Mouse (Mus musculus) heart, embryonic 15.5 days (tissue): ENCODE measurements around the gene Bmp8b. TPM values are rescaled to one million over a fixed set of nuclear protein-coding genes. Genes with fewer than 3 reads are reported as not detected.
"Not testable (repeated sequence)": the region's sequence is repeated elsewhere in the genome, so short reads cannot be mapped to it uniquely, and the experiment has no call there.

Source experiments
- ATAC-seq: fragments of 200-750 bp; cut with Nextera tagmentation; replicated peaks from 2 replicates; pipeline ENCODE4 v1.8.0; 2017; ENCODE audit warnings: low read depth, moderate TSS enrichment; ENCODE audit not compliant: insufficient number of reproducible peaks, insufficient read depth, low FRiP score
- H3K27ac ChIP-seq: fragments of 300-500 bp; sonication (generic); 2 replicates; pipeline ENCODE4 v1.5.1; 2015; ENCODE audit warnings: mild to moderate bottlenecking, inconsistent platforms
- H3K27me3 ChIP-seq: fragments of 300-500 bp; sonication (generic); 2 replicates; pipeline ENCODE4 v1.6.1; 2015; ENCODE audit warnings: inconsistent platforms
- H3K36me3 ChIP-seq: fragments of 300-500 bp; sonication (generic); 2 replicates; pipeline ENCODE4 v1.6.1; 2015; ENCODE audit warnings: mild to moderate bottlenecking, inconsistent platforms
- H3K4me1 ChIP-seq: fragments of 300-500 bp; sonication (generic); replicated peaks from 2 replicates; pipeline ENCODE4 v1.6.1; 2015; ENCODE audit warnings: inconsistent platforms
- H3K4me2 ChIP-seq: fragments of 300-500 bp; sonication (generic); 2 replicates; pipeline ENCODE4 v1.6.1; 2015; ENCODE audit warnings: inconsistent platforms, mild to moderate bottlenecking, moderate library complexity
- H3K4me3 ChIP-seq: fragments of 300-500 bp; sonication (generic); 2 replicates; pipeline ENCODE4 v1.5.1; 2015; ENCODE audit warnings: mild to moderate bottlenecking, inconsistent platforms
- H3K9ac ChIP-seq: fragments of 300-500 bp; sonication (generic); 2 replicates; pipeline ENCODE4 v1.6.1; 2015; ENCODE audit warnings: mild to moderate bottlenecking, inconsistent platforms
- H3K9me3 ChIP-seq: fragments of 300-500 bp; sonication (generic); replicated peaks from 2 replicates; pipeline ENCODE4 v1.6.1; 2016; ENCODE audit warnings: inconsistent platforms
- WGBS: fragments of 180-500 bp; shearing (Covaris S2); methylation state at CpG from one replicate; pipeline ENCODE4 v1.1.7; 2015; ENCODE audit warnings: mixed read lengths; 5-methylcytosine and 5-hydroxymethylcytosine counted together
- polyA plus RNA-seq: library from polyadenylated mRNA; unstranded; fragments of >200 nt; fragmentation: Nextera tagmentation; extraction: Ambion mirVana; gene quantifications from 2 replicates; pipeline ENCODE4 v1.2.1, GENCODE M21; 2015

Bmp8b gene
- polyA plus RNA-seq, 1 experiment from 2014 or later: 0.15 TPM

- no peak overlapping the region for H3K9ac ChIP-seq
- H3K4me3 ChIP-seq: no peak overlapping the region
- H3K4me2 ChIP-seq: no peak overlapping the region
- ATAC-seq: no peak
- no peaks in the 10 kb centered on the region for H3K9me3 ChIP-seq
- H3K4me1 ChIP-seq: no peaks in the 10 kb centered on the region
- no peaks in the 10 kb centered on the region for H3K36me3 ChIP-seq
- 72% methylated on average over 4 of the region's 4 CpGs for WGBS
- H3K27me3 ChIP-seq: peaks cover 10% of the 10 kb centered on the region; the same call in 1 of the 2 replicates
- no peak overlapping the region for H3K27ac ChIP-seq
Observed at GRCm38 (mm10) chr4:123152003-123152402, 47.0 kb downstream of the Bmp8b start.

- Histone ChIP-seq H3K9me3 (no peaks in the 10 kb centered on the region), H3K27me3 (peaks cover 10% of the 10 kb centered on the region; the same call in 1 of the 2 replicates), H3K4me2 (no peak overlapping the region), H3K36me3 (no peaks in the 10 kb centered on the region), H3K9ac (no peak overlapping the region), H3K27ac (no peak overlapping the region), H3K4me3 (no peak overlapping the region), H3K4me1 (no peaks in the 10 kb centered on the region)
- WGBS: 34% methylated on average over 5 of the region's 5 CpGs
- no peak for ATAC-seq
Observed at GRCm38 (mm10) chr4:123152976-123153375, 48.0 kb downstream of the Bmp8b start.

GRCm38 (mm10) chr4:123155004-123155403 lies 50.0 kb downstream of the Bmp8b start:
- Histone ChIP-seq H3K9me3 (no peaks in the 10 kb centered on the region), H3K27me3 (peaks cover 10% of the 10 kb centered on the region; the same call in 1 of the 2 replicates), H3K9ac (no peak overlapping the region), H3K36me3 (no peaks in the 10 kb centered on the region), H3K4me2 (no peak overlapping the region), H3K27ac (no peak overlapping the region), H3K4me1 (no peaks in the 10 kb centered on the region), H3K4me3 (no peak overlapping the region)
- ATAC-seq: no peak
- 18% methylated on average over 4 of the region's 4 CpGs for WGBS

GRCm38 (mm10) chr4:123155427-123155826 lies 50.5 kb downstream of the Bmp8b start:
- H3K4me2 ChIP-seq: no peak overlapping the region
- no peak overlapping the region for H3K27ac ChIP-seq
- no peak overlapping the region for H3K4me3 ChIP-seq
- no peaks in the 10 kb centered on the region for H3K4me1 ChIP-seq
- WGBS: 45% methylated on average over 2 of the region's 2 CpGs
- no peak overlapping the region for H3K9ac ChIP-seq
- no peak for ATAC-seq
- no peaks in the 10 kb centered on the region for H3K9me3 ChIP-seq
- no peaks in the 10 kb centered on the region for H3K36me3 ChIP-seq
- H3K27me3 ChIP-seq: peaks cover 10% of the 10 kb centered on the region; the same call in 1 of the 2 replicates

GRCm38 (mm10) chr4:123155840-123156239 lies 50.9 kb downstream of the Bmp8b start:
- Histone ChIP-seq H3K4me1 (no peaks in the 10 kb centered on the region), H3K27ac (no peak overlapping the region), H3K4me3 (no peak overlapping the region), H3K9ac (no peak overlapping the region), H3K27me3 (peaks cover 10% of the 10 kb centered on the region; the same call in 1 of the 2 replicates), H3K9me3 (no peaks in the 10 kb centered on the region), H3K4me2 (no peak overlapping the region), H3K36me3 (no peaks in the 10 kb centered on the region)
- no peak for ATAC-seq

- Histone ChIP-seq H3K4me2 (no peak overlapping the region), H3K4me3 (no peak overlapping the region), H3K9ac (no peak overlapping the region), H3K4me1 (peaks cover 8% of the 10 kb centered on the region; the same call in 1 of the 2 replicates), H3K27ac (no peak overlapping the region), H3K9me3 (no peaks in the 10 kb centered on the region), H3K36me3 (no peaks in the 10 kb centered on the region), H3K27me3 (peaks cover 13% of the 10 kb centered on the region; the same call in 1 of the 2 replicates)
- 71% methylated on average over 6 of the region's 6 CpGs for WGBS
- no peak for ATAC-seq
Observed at GRCm38 (mm10) chr4:123160571-123160970, 55.6 kb downstream of the Bmp8b start.

- not testable (repeated sequence) for ATAC-seq, H3K9ac ChIP-seq, H3K36me3 ChIP-seq, H3K4me2 ChIP-seq, H3K27ac ChIP-seq, H3K4me1 ChIP-seq, H3K9me3 ChIP-seq, H3K4me3 ChIP-seq
- WGBS: 71% methylated on average over 3 of the region's 3 CpGs
- peaks cover 13% of the 10 kb centered on the region; the same call in 1 of the 2 replicates for H3K27me3 ChIP-seq
Observed at GRCm38 (mm10) chr4:123161251-123161650, 56.3 kb downstream of the Bmp8b start.

- no peak for ATAC-seq
- WGBS: 11% methylated on average over 15 of the region's 15 CpGs
- H3K4me3 ChIP-seq: no peak overlapping the region
Observed at GRCm38 (mm10) chr4:123162305-123162917, 57.4 kb downstream of the Bmp8b start.

GRCm38 (mm10) chr4:123164157-123164556 lies 59.2 kb downstream of the Bmp8b start:
- peaks cover 8% of the 10 kb centered on the region; the same call in 1 of the 2 replicates for H3K4me1 ChIP-seq
- H3K27ac ChIP-seq: no peak overlapping the region
- WGBS: 29% methylated on average over 15 of the region's 15 CpGs
- H3K9me3 ChIP-seq: no peaks in the 10 kb centered on the region
- no peaks in the 10 kb centered on the region for H3K36me3 ChIP-seq
- H3K4me3 ChIP-seq: no peak overlapping the region
- peak overlapping the region; percentile 20 for H3K4me2 ChIP-seq
- H3K9ac ChIP-seq: no peak overlapping the region
- peaks cover 13% of the 10 kb centered on the region; the same call in 1 of the 2 replicates for H3K27me3 ChIP-seq
- ATAC-seq: no peak

More at GRCm38 (mm10) chr4:123162305-123162917, 57.4 kb downstream of the Bmp8b start:
- H3K9me3 ChIP-seq: no peaks in the 10 kb centered on the region
- H3K9ac ChIP-seq: no peak overlapping the region
- no peaks in the 10 kb centered on the region for H3K36me3 ChIP-seq
- peaks cover 8% of the 10 kb centered on the region; the same call in 1 of the 2 replicates for H3K4me1 ChIP-seq
- peaks cover 13% of the 10 kb centered on the region; the same call in 1 of the 2 replicates for H3K27me3 ChIP-seq
- H3K4me2 ChIP-seq: peak overlapping the region; percentile 49
- no peak overlapping the region for H3K27ac ChIP-seq

GRCm38 (mm10) chr4:123171811-123172210 lies 66.8 kb downstream of the Bmp8b start:
- Histone ChIP-seq H3K36me3 (no peaks in the 10 kb centered on the region), H3K9me3 (no peaks in the 10 kb centered on the region), H3K4me2 (no peak overlapping the region), H3K27me3 (peaks cover 26% of the 10 kb centered on the region), H3K27ac (no peak overlapping the region), H3K9ac (no peak overlapping the region), H3K4me3 (no peak overlapping the region), H3K4me1 (peaks cover 3% of the 10 kb centered on the region; the same call in 1 of the 2 replicates)
- no peak for ATAC-seq
